ENCODE assay signal across 12 mouse cellular contexts in genomic region chr6:72037639-72038038, GRCm38 (mm10).
"Had no signal": no experiment of that assay in that cellular context is flagged by ENCODE, and none has a peak within 500 bp of the region (broad histone marks: within the 10 kb centered on the region; RNA-seq: fewer than 3 reads in every experiment).

No protein-coding gene starts in this region.

- DNase-seq: kidney, adult 18-20 months; kidney, postnatal 10 days; kidney, postnatal 4 days; left cerebral cortex, postnatal 4 days; liver, embryonic 13.5 days; lung, adult 2 months; lung, postnatal 10 days; right cerebral cortex, adult 18-20 months; right cerebral cortex, postnatal 25 days; thymus, postnatal 4 days had no signal

- ATAC-seq: intestine, embryonic 15.5 days; midbrain, embryonic 16.5 days had no signal
